Mouse (Mus musculus) spleen, postnatal 0 days (tissue): ENCODE data around the gene Elf4. TPM values are rescaled to one million over a fixed set of nuclear protein-coding genes. Genes with fewer than 3 reads are reported as not detected.

Source experiments
- polyA plus RNA-seq: library from polyadenylated mRNA; unstranded; fragments of >200 nt; fragmentation: Nextera tagmentation; extraction: Ambion mirVana; gene quantifications from 2 replicates; pipeline ENCODE4 v1.2.1, GENCODE M21; 2015

The Elf4 gene
- polyA plus RNA-seq: 3.5 and 4.4 TPM in 2 replicates

DNA sequence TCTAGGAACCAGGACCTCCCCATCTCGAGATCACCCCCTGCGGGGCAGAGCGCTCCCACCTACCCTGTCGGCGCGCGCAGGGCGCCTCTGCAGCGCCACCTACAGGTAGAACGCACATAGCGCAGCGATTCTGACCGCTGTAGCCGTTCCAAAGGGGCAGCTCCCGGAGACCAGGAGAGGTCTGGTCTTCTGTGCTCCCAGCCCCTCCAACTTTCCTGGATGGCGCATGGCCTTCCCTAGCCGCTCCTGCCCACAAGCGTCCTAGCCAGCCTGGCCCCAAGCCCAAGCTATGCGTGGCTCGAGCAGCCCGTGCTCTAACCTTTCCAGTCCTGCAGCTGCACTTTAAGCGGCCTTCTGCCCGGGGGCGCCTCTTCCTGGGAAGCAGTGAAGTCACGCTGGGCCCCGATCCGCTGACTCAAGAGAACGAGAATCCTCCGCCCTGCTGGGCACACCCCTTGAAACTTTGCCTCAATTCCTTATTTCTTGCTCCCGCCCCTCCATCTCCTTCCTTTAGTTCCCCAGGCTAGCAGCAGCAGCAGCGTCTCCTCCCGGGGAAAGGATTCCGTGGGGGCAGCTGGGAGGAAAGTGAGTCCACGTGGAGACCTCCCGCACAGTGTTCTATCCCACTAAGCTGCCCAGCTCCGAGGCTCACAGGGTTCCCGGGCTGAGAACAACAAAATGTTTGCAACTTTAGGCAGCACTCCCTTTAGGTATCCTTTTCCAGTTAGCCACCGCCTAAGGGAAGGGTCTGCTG, at the start of gene Elf4:
Gene Elf4 (minus strand): TSS at position 379 of the 754 bp plus-strand sequence.

Other genes with a start within 250 kb of the Elf4 start
- 17.5 and 17.9 TPM in 2 replicates for gene Utp14a, start 206.3 kb downstream of the Elf4 start, polyA plus RNA-seq
- 2.5 and 3.0 TPM in 2 replicates for gene Bcorl1, start 121.8 kb downstream of the Elf4 start, polyA plus RNA-seq
- gene Aifm1, start 50.4 kb upstream of the Elf4 start, polyA plus RNA-seq: 38.4 and 38.6 TPM in 2 replicates
- gene Rab33a, start 56.2 kb upstream of the Elf4 start, polyA plus RNA-seq: 1.2 and 1.5 TPM in 2 replicates
- 5.3 and 5.8 TPM in 2 replicates for gene Zfp280c, start 131.4 kb upstream of the Elf4 start, polyA plus RNA-seq
- gene Slc25a14, start 160.3 kb upstream of the Elf4 start, polyA plus RNA-seq: 5.8 TPM in 2 replicates
- gene Gpr119, start 211.3 kb upstream of the Elf4 start, polyA plus RNA-seq: not detected in 2 replicates
- 18.2 and 25.5 TPM in 2 replicates for gene Rbmx2, start 231.9 kb upstream of the Elf4 start, polyA plus RNA-seq